Mouse (Mus musculus): Measurements from ENCODE around the gene Cxcl12.

DNA sequence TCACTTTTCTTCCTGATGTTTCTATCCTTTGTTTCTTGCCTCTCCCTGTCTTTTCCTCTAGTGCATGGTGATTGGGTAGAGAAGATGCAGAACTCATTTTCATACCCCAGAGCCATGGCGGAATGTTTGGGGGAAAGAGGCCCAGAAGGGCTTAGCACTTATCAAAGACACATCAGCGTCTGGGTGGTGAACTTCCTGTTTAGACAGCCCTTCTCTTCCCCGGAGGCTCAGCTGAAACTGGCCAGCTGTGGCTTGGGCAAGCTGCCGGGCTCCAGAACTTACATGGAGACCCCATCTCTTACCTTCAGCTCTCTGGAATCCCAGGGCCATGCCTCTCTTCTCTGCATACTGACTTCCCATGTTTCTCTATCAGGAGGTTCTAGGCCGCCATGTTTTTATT, 32.6 kb downstream of the Cxcl12 start:
- no peak for TF ChIP-seq POLR2A (IDR thresholded peaks at IDR 0.05; ENCODE audit: borderline replicate concordance, control insufficient read depth, low read depth, low read length)
- no peak for TF ChIP-seq CTCF (IDR thresholded peaks at IDR 0.05; ENCODE audit: control insufficient read depth, insufficient read depth, low read length)

All from bone marrow, adult 2 months (tissue).